Mouse (Mus musculus) heart, embryonic 13.5 days (tissue): ENCODE results near the gene Ntn5. TPM values are rescaled to one million over a fixed set of nuclear protein-coding genes. Genes with fewer than 3 reads are reported as not detected.
A peak's percentile ranks its signal among the peaks of the same experiment; 100 is the strongest.

Source experiments
- ATAC-seq: fragments of 200-750 bp; cut with Nextera tagmentation; 2 replicates; pipeline ENCODE4 v1.8.0; 2017; ENCODE audit warnings: moderate TSS enrichment; ENCODE audit not compliant: insufficient number of reproducible peaks, low FRiP score, low TSS enrichment; ENCODE audit errors: extremely low read depth
- H3K27ac ChIP-seq: fragments of 300-500 bp; sonication (generic); replicated peaks from 2 replicates; pipeline ENCODE4 v1.5.1; 2015; ENCODE audit warnings: moderate library complexity, mild to moderate bottlenecking, inconsistent platforms
- H3K27me3 ChIP-seq: fragments of 300-500 bp; sonication (generic); replicated peaks from 2 replicates; pipeline ENCODE4 v1.6.1; 2015; ENCODE audit warnings: mild to moderate bottlenecking, inconsistent platforms
- H3K36me3 ChIP-seq: fragments of 300-500 bp; sonication (generic); 2 replicates; pipeline ENCODE4 v1.6.1; 2015; ENCODE audit warnings: mild to moderate bottlenecking, inconsistent platforms
- H3K4me1 ChIP-seq: fragments of 300-500 bp; sonication (generic); 2 replicates; pipeline ENCODE4 v1.6.1; 2015; ENCODE audit warnings: inconsistent platforms
- H3K4me2 ChIP-seq: fragments of 300-500 bp; sonication (generic); 2 replicates; pipeline ENCODE4 v1.6.1; 2015; ENCODE audit warnings: inconsistent platforms, mild to moderate bottlenecking, moderate library complexity
- H3K4me3 ChIP-seq: fragments of 300-500 bp; sonication (generic); 2 replicates; pipeline ENCODE4 v1.5.1; 2015; ENCODE audit warnings: moderate library complexity, mild to moderate bottlenecking, inconsistent platforms
- H3K9ac ChIP-seq: fragments of 300-500 bp; sonication (generic); 2 replicates; pipeline ENCODE4 v1.6.1; 2015; ENCODE audit warnings: inconsistent platforms, mild to moderate bottlenecking, moderate library complexity
- H3K9me3 ChIP-seq: fragments of 300-500 bp; sonication (generic); 2 replicates; pipeline ENCODE4 v1.6.1; 2016; ENCODE audit warnings: inconsistent platforms
- WGBS: fragments of 180-500 bp; shearing (Covaris S2); methylation state at CpG from one replicate; pipeline ENCODE4 v1.1.7; 2015; ENCODE audit warnings: mixed read lengths; 5-methylcytosine and 5-hydroxymethylcytosine counted together
- polyA plus RNA-seq: library from polyadenylated mRNA; unstranded; fragments of >200 nt; fragmentation: Nextera tagmentation; extraction: Ambion mirVana; gene quantifications from 2 replicates; pipeline ENCODE4 v1.2.1, GENCODE M21; 2015

Ntn5 gene
- polyA plus RNA-seq, 1 experiment from 2014 or later, result 0.11 TPM

- Histone ChIP-seq H3K4me3 (peak overlapping the region; percentile 82), H3K9ac (peak overlapping the region; percentile 60), H3K27me3 (no peaks in the 10 kb centered on the region), H3K4me1 (peaks cover 52% of the 10 kb centered on the region), H3K27ac (0 out of 2 replicates have a peak overlapping the region, but pooled peaks have one; percentile 92), H3K9me3 (no peaks in the 10 kb centered on the region), H3K36me3 (peaks cover 38% of the 10 kb centered on the region), H3K4me2 (peak overlapping the region; percentile 99)
- no peak for ATAC-seq
- 43% methylated on average over 13 of the region's 13 CpGs for whole genome bisulfite sequencing
Measured at GRCm38 (mm10) chr7:45708221-45708761, 24.5 kb downstream of the Ntn5 start.

- 43% methylated on average over 6 of the region's 6 CpGs for WGBS
- Histone ChIP-seq H3K4me2 (no peak overlapping the region), H3K9ac (no peak overlapping the region), H3K4me3 (no peak overlapping the region), H3K27me3 (no peaks in the 10 kb centered on the region), H3K27ac (no peak overlapping the region), H3K4me1 (peaks cover 46% of the 10 kb centered on the region), H3K36me3 (peaks cover 41% of the 10 kb centered on the region), H3K9me3 (no peaks in the 10 kb centered on the region)
- no peak for ATAC-seq
Measured at GRCm38 (mm10) chr7:45709036-45709435, 25.2 kb downstream of the Ntn5 start.

GRCm38 (mm10) chr7:45709677-45710355, 26.0 kb downstream of the Ntn5 start:
- no peak overlapping the region for H3K4me2 ChIP-seq
- ATAC-seq, result no peak
- H3K9ac ChIP-seq, result no peak overlapping the region
- peaks cover 52% of the 10 kb centered on the region for H3K4me1 ChIP-seq
- H3K36me3 ChIP-seq, result peaks cover 41% of the 10 kb centered on the region
- no peaks in the 10 kb centered on the region for H3K9me3 ChIP-seq
- H3K4me3 ChIP-seq, result no peak overlapping the region
- 76% methylated on average over 14 of the region's 14 CpGs for WGBS
- H3K27ac ChIP-seq, result no peak overlapping the region
- H3K27me3 ChIP-seq, result no peaks in the 10 kb centered on the region

- ATAC-seq, result no peak
- Histone ChIP-seq H3K9ac (no peak overlapping the region), H3K27ac (no peak overlapping the region), H3K4me2 (no peak overlapping the region), H3K9me3 (no peaks in the 10 kb centered on the region), H3K4me1 (peaks cover 51% of the 10 kb centered on the region), H3K27me3 (no peaks in the 10 kb centered on the region), H3K4me3 (no peak overlapping the region), H3K36me3 (peaks cover 41% of the 10 kb centered on the region)
- WGBS, result 89% methylated on average over 20 of the region's 20 CpGs
Measured at GRCm38 (mm10) chr7:45710477-45711191, 26.8 kb downstream of the Ntn5 start.

- no peaks in the 10 kb centered on the region for H3K27me3 ChIP-seq
- H3K36me3 ChIP-seq, result peaks cover 41% of the 10 kb centered on the region
- H3K4me1 ChIP-seq, result peaks cover 51% of the 10 kb centered on the region
- H3K27ac ChIP-seq, result no peak overlapping the region
- H3K4me2 ChIP-seq, result no peak overlapping the region
- no peaks in the 10 kb centered on the region for H3K9me3 ChIP-seq
- ATAC-seq, result no peak
- H3K4me3 ChIP-seq, result no peak overlapping the region
- WGBS, result 86% methylated on average over 24 of the region's 24 CpGs
- no peak overlapping the region for H3K9ac ChIP-seq
Measured at GRCm38 (mm10) chr7:45711316-45712021, 27.6 kb downstream of the Ntn5 start.

GRCm38 (mm10) chr7:45712022-45712757, 28.4 kb downstream of the Ntn5 start:
- peaks cover 52% of the 10 kb centered on the region for H3K4me1 ChIP-seq
- no peak overlapping the region for H3K4me2 ChIP-seq
- H3K27ac ChIP-seq, result no peak overlapping the region
- no peak overlapping the region for H3K9ac ChIP-seq
- ATAC-seq, result no peak
- H3K36me3 ChIP-seq, result peaks cover 41% of the 10 kb centered on the region
- H3K27me3 ChIP-seq, result no peaks in the 10 kb centered on the region
- H3K9me3 ChIP-seq, result no peaks in the 10 kb centered on the region
- 88% methylated on average over 21 of the region's 21 CpGs for WGBS
- no peak overlapping the region for H3K4me3 ChIP-seq

GRCm38 (mm10) chr7:45713396-45713795, 29.6 kb downstream of the Ntn5 start:
- Histone ChIP-seq H3K9me3 (no peaks in the 10 kb centered on the region), H3K4me3 (no peak overlapping the region), H3K4me2 (no peak overlapping the region), H3K4me1 (peaks cover 40% of the 10 kb centered on the region), H3K27ac (no peak overlapping the region), H3K36me3 (peaks cover 41% of the 10 kb centered on the region), H3K9ac (no peak overlapping the region; the same call in 1 of the 2 replicates), H3K27me3 (no peaks in the 10 kb centered on the region)
- ATAC-seq, result no peak
- WGBS, result 90% methylated on average over 16 of the region's 16 CpGs

- Histone ChIP-seq H3K4me3 (peak overlapping the region; percentile 97), H3K36me3 (peaks cover 44% of the 10 kb centered on the region), H3K4me2 (peak overlapping the region; percentile 78), H3K9me3 (no peaks in the 10 kb centered on the region), H3K27me3 (no peaks in the 10 kb centered on the region), H3K4me1 (peaks cover 39% of the 10 kb centered on the region), H3K9ac (peak overlapping the region; percentile 87), H3K27ac (no peak overlapping the region)
- WGBS, result 77% methylated on average over 6 of the region's 6 CpGs
- ATAC-seq, result no peak
Measured at GRCm38 (mm10) chr7:45713881-45714520, 30.2 kb downstream of the Ntn5 start.

- Histone ChIP-seq H3K9ac (peak overlapping the region; percentile 87), H3K36me3 (peaks cover 48% of the 10 kb centered on the region), H3K9me3 (no peaks in the 10 kb centered on the region), H3K4me1 (peaks cover 40% of the 10 kb centered on the region), H3K4me2 (peak overlapping the region; percentile 78), H3K27ac (peak overlapping the region; percentile 43), H3K27me3 (no peaks in the 10 kb centered on the region), H3K4me3 (peak overlapping the region; percentile 97)
- 10% methylated on average over 14 of the region's 14 CpGs for WGBS
- ATAC-seq, result 0 out of 2 replicates have a peak, but pooled peaks have one; percentile 10
Measured at GRCm38 (mm10) chr7:45714630-45715089, 30.8 kb downstream of the Ntn5 start.

GRCm38 (mm10) chr7:45715090-45715708, 31.4 kb downstream of the Ntn5 start, which contains the start of gene Rpl18:
TSS of gene Rpl18 (plus strand) at chr7:45715457.
- 8% methylated on average over 34 of the region's 34 CpGs for WGBS
- Histone ChIP-seq H3K4me1 (peaks cover 45% of the 10 kb centered on the region), H3K9ac (peak within 1 kb of the TSS; percentile 94), H3K4me2 (peak within 1 kb of the TSS; percentile 78), H3K9me3 (no peaks in the 10 kb centered on the region), H3K27ac (peak within 1 kb of the TSS; percentile 65), H3K36me3 (peaks cover 48% of the 10 kb centered on the region), H3K4me3 (peak within 1 kb of the TSS; percentile 97), H3K27me3 (no peaks in the 10 kb centered on the region)
- peak; percentile 83 for ATAC-seq
